Mouse (Mus musculus) MEL (cell line): Measurements from ENCODE around the gene Lrrc7. TPM values are rescaled to one million over a fixed set of nuclear protein-coding genes. Genes with fewer than 3 reads are reported as not detected.

Source experiments
- DNase-seq: peaks from one replicate; pipeline ENCODE4 v3.0.0; 2011; ENCODE audit warnings: low read depth, low spot score
- H3K27ac ChIP-seq: 2 replicates; pipeline ENCODE4 v1.5.1; 2012; ENCODE audit warnings: low read depth, mild to moderate bottlenecking, control low read depth, low read length, moderate library complexity; ENCODE audit not compliant: control insufficient read depth
- H3K27me3 ChIP-seq, 2 experiments: fragments of 150-350 bp in 1 of 2; sonication (generic) in 1 of 2; 2 replicates each; pipeline ENCODE4 v1.6.1; 2012; ENCODE audit warnings: low read length in 2 of 2, mild to moderate bottlenecking in 2 of 2, improper control_type of control experiment in 1 of 2, moderate library complexity in 1 of 2; ENCODE audit not compliant: insufficient read depth in 2 of 2, control insufficient read depth in 1 of 2
- H3K36me3 ChIP-seq, 2 experiments: 2 replicates each; pipeline ENCODE4 v1.6.1; 2012 to 2014; ENCODE audit warnings: low read length in 2 of 2, improper control_type of control experiment in 1 of 2, inconsistent platforms in 1 of 2, mild to moderate bottlenecking in 1 of 2; ENCODE audit not compliant: insufficient read depth in 2 of 2, control insufficient read depth in 1 of 2
- H3K4me1 ChIP-seq, 2 experiments: fragments of 150-350 bp in 1 of 2; sonication (generic) in 1 of 2; 2 replicates each; pipeline ENCODE4 v1.6.1; 2012; ENCODE audit warnings: low read length in 2 of 2, improper control_type of control experiment in 1 of 2, mild to moderate bottlenecking in 1 of 2; ENCODE audit not compliant: insufficient read depth in 2 of 2, control insufficient read depth in 1 of 2
- H3K4me3 ChIP-seq, 2 experiments: fragments of 150-350 bp in 1 of 2; sonication (generic) in 1 of 2; 2 replicates each; pipeline ENCODE4 v1.5.1; 2012; ENCODE audit warnings: low read depth in 2 of 2, low read length in 2 of 2, mild to moderate bottlenecking in 2 of 2, moderate library complexity in 2 of 2, control low read depth in 1 of 2, improper control_type of control experiment in 1 of 2; ENCODE audit not compliant: control insufficient read depth in 1 of 2, insufficient read depth in 1 of 2
- H3K79me2 ChIP-seq: 2 replicates; pipeline ENCODE4 v1.6.1; 2012; ENCODE audit warnings: mild to moderate bottlenecking, low read length, moderate library complexity; ENCODE audit not compliant: control insufficient read depth, poor library complexity, insufficient read depth
- H3K9ac ChIP-seq: 2 replicates; pipeline ENCODE4 v1.6.1; 2012; ENCODE audit warnings: low read depth, mild to moderate bottlenecking, control low read depth, low read length, moderate library complexity; ENCODE audit not compliant: control insufficient read depth, poor library complexity, severe bottlenecking
- H3K9me3 ChIP-seq: fragments of 150-350 bp; sonication (generic); replicated peaks from 2 replicates; pipeline ENCODE4 v1.6.1; 2012; ENCODE audit warnings: mild to moderate bottlenecking, low read length, improper control_type of control experiment, moderate library complexity; ENCODE audit not compliant: insufficient read depth
- CHD1 ChIP-seq: IDR thresholded peaks from 2 replicates; pipeline ENCODE4 v1.6.1; 2012; ENCODE audit warnings: low read depth, mild to moderate bottlenecking, inconsistent platforms, low read length, improper control_type of control experiment
- E2F4 ChIP-seq: IDR thresholded peaks from 2 replicates; pipeline ENCODE4 v1.6.1; 2011; ENCODE audit warnings: low read depth, low read length, improper control_type of control experiment, borderline replicate concordance
- ELF1 ChIP-seq: IDR thresholded peaks from 2 replicates; pipeline ENCODE4 v1.6.1; 2014; ENCODE audit warnings: low read depth, mild to moderate bottlenecking, inconsistent platforms, low read length, improper control_type of control experiment, moderate library complexity
- EP300 ChIP-seq, 2 experiments: IDR thresholded peaks; 2 replicates each; pipeline ENCODE4 v1.6.1; 2011; ENCODE audit warnings: improper control_type of control experiment in 2 of 2, low read length in 2 of 2, low read depth in 1 of 2, mild to moderate bottlenecking in 1 of 2
- GATA1 ChIP-seq: IDR thresholded peaks from 2 replicates; pipeline ENCODE4 v1.6.1; 2011; ENCODE audit warnings: low read depth, low read length, improper control_type of control experiment
- HCFC1 ChIP-seq: IDR thresholded peaks from 2 replicates; pipeline ENCODE4 v1.6.1; 2012; ENCODE audit warnings: low read depth, mild to moderate bottlenecking, inconsistent platforms, low read length, improper control_type of control experiment, moderate library complexity
- MAFK ChIP-seq: IDR thresholded peaks from 2 replicates; pipeline ENCODE4 v1.6.1; 2011; ENCODE audit warnings: low read depth, mild to moderate bottlenecking, low read length, improper control_type of control experiment, borderline replicate concordance
- MAZ ChIP-seq: IDR thresholded peaks from 2 replicates; pipeline ENCODE4 v1.6.1; 2012; ENCODE audit warnings: low read depth, mild to moderate bottlenecking, inconsistent platforms, low read length, improper control_type of control experiment
- MEF2A ChIP-seq: IDR thresholded peaks from 2 replicates; pipeline ENCODE4 v1.6.1; 2014; ENCODE audit warnings: low read depth, mild to moderate bottlenecking, inconsistent platforms, low read length, improper control_type of control experiment; ENCODE audit not compliant: poor library complexity, insufficient replicate concordance, severe bottlenecking; ENCODE audit errors: extremely low read depth
- MXI1 ChIP-seq: IDR thresholded peaks from 2 replicates; pipeline ENCODE4 v1.6.1; 2011; ENCODE audit warnings: mild to moderate bottlenecking, low read depth, low read length, improper control_type of control experiment
- MYC ChIP-seq: IDR thresholded peaks from 2 replicates; pipeline ENCODE4 v1.6.1; 2011; ENCODE audit warnings: low read depth, mild to moderate bottlenecking, low read length, improper control_type of control experiment, moderate library complexity
- NELFE ChIP-seq: IDR thresholded peaks from 2 replicates; pipeline ENCODE4 v1.6.1; 2011; ENCODE audit warnings: low read depth, low read length, improper control_type of control experiment
- RCOR1 ChIP-seq: IDR thresholded peaks from 2 replicates; pipeline ENCODE4 v1.6.1; 2012; ENCODE audit warnings: low read depth, mild to moderate bottlenecking, inconsistent platforms, low read length, improper control_type of control experiment
- SIN3A ChIP-seq: IDR thresholded peaks from 2 replicates; pipeline ENCODE4 v1.6.1; 2012; ENCODE audit warnings: low read length, improper control_type of control experiment, inconsistent platforms
- TAL1 ChIP-seq: IDR thresholded peaks from 2 replicates; pipeline ENCODE4 v1.6.1; 2012; ENCODE audit warnings: mild to moderate bottlenecking, inconsistent platforms, low read length, moderate library complexity, mixed read lengths
- TBP ChIP-seq: IDR thresholded peaks from 2 replicates; pipeline ENCODE4 v1.8.0; 2011; ENCODE audit warnings: low read depth, low read length, improper control_type of control experiment
- UBTF ChIP-seq: IDR thresholded peaks from 2 replicates; pipeline ENCODE4 v1.6.1; 2012; ENCODE audit warnings: low read depth, mild to moderate bottlenecking, inconsistent platforms, low read length, improper control_type of control experiment, moderate library complexity, borderline replicate concordance; ENCODE audit not compliant: insufficient read depth
- USF2 ChIP-seq, 2 experiments: IDR thresholded peaks; 2 replicates each; pipeline ENCODE4 v1.6.1; 2011 to 2012; ENCODE audit warnings: improper control_type of control experiment in 2 of 2, low read length in 2 of 2, borderline replicate concordance in 1 of 2, inconsistent platforms in 1 of 2, low read depth in 1 of 2, mild to moderate bottlenecking in 1 of 2; ENCODE audit not compliant: insufficient read depth in 1 of 2
- ZC3H11A ChIP-seq: IDR thresholded peaks from 2 replicates; pipeline ENCODE4 v1.6.1; 2012; ENCODE audit warnings: low read depth, mild to moderate bottlenecking, inconsistent platforms, low read length, improper control_type of control experiment
- ZMIZ1 ChIP-seq: IDR thresholded peaks from 2 replicates; pipeline ENCODE4 v1.6.1; 2012; ENCODE audit warnings: low read depth, mild to moderate bottlenecking, inconsistent platforms, low read length, improper control_type of control experiment, moderate library complexity
- polyA plus RNA-seq, 2 experiments: library from polyadenylated mRNA; stranded (reverse) in 1 of 2; unstranded in 1 of 2; fragments of >175 nt in 1 of 2; fragments of >200 nt in 1 of 2; gene quantifications; 2 replicates each; pipeline versions ENCODE4 v1.2.1 to v1.2.4; 2012; ENCODE audit warnings: low replicate concordance in 2 of 2, low read depth in 1 of 2; ENCODE audit not compliant: insufficient read length in 2 of 2, insufficient read depth in 1 of 2, missing spikeins in 1 of 2
- total RNA-seq: library from RNA; depleted of rRNA; stranded (reverse); fragments of 300-350 nt; gene quantifications from 2 replicates; pipeline ENCODE4 v1.2.3, GENCODE M21; 2012

The Lrrc7 gene
- total and polyA plus RNA-seq, 3 experiments: not detected

GRCm38 (mm10) chr3:158075004-158075403 lies 487.0 kb downstream of the Lrrc7 start:
- Histone ChIP-seq H3K9me3 (no peaks in the 10 kb centered on the region), H3K27me3 (peaks cover 2 to 3% of the 10 kb centered on the region in 2 experiments; a peak in 2 of 4 replicates), H3K36me3 (no peaks in the 10 kb centered on the region), H3K9ac (no peak overlapping the region), H3K4me1 (no peaks in the 10 kb centered on the region), H3K4me3 (no peak overlapping the region), H3K79me2 (no peaks in the 10 kb centered on the region), H3K27ac (no peak overlapping the region)
- DNase-seq: no peak
- TF ChIP-seq UBTF: no peak

DNA sequence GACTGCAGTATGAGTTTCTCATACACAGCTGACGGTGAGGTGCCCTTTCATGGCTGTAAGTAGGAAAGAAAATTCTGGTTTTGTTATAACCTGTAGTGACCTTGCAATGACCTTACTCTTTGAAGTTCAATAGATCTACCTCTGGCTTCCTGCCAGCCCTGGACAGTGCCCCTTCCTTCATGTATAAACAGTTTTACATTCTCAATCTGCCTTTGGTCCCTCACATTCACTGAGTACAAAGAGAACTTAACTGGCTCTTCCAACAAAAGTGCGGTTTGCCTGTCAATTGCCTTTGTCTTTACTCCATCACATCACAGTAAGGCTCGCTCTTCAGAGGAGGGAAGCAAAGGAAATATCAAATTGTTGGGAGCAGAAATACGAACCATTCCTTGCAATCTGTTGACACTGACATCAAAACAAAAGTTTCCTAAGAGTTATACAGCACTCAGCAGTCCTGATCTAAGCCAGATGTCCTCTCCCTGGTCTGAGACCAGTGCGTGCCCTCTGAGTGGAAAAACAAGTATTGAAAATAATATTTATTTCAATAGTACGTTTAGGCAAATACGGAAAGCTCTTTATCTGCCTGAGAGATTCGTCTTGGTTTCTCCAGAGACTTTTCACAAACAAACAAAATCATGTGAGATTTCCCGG lies 493.3 kb downstream of the Lrrc7 start:
- Histone ChIP-seq H3K27me3 (no peaks in the 10 kb centered on the region), H3K4me1 (no peaks in the 10 kb centered on the region), H3K9ac (no peak overlapping the region), H3K79me2 (no peaks in the 10 kb centered on the region), H3K9me3 (no peaks in the 10 kb centered on the region), H3K27ac (no peak overlapping the region), H3K4me3 (no peak overlapping the region), H3K36me3 (no peaks in the 10 kb centered on the region; a peak in 1 of 4 replicates)
- TF ChIP-seq HCFC1 (no peak), CHD1 (no peak), GATA1 (no peak), ZC3H11A (no peak), SIN3A (no peak), TBP (no peak), MAZ (no peak), EP300 (IDR thresholded peaks at IDR 0.05; ENCODE audit: low read depth in 1 of 2, low read length in 2 of 2) (no peak), MXI1 (no peak), MYC (no peak), RCOR1 (no peak), MEF2A (no peak), ZMIZ1 (no peak), TAL1 (no peak), NELFE (no peak), USF2 (IDR thresholded peaks at IDR 0.05; ENCODE audit: borderline replicate concordance in 1 of 2, insufficient read depth in 1 of 2, low read depth in 1 of 2, low read length in 2 of 2) (no peak), MAFK (no peak), ELF1 (no peak), E2F4 (no peak)
- no peak for DNase-seq
